Mouse (Mus musculus): ENCODE data around the gene Hist1h2aa. TPM values are rescaled to one million over a fixed set of nuclear protein-coding genes. Genes with fewer than 3 reads are reported as not detected.

Gene Hist1h2aa
- polyA plus RNA-seq, 1 experiment from 2014 or later, result not detected

DNA sequence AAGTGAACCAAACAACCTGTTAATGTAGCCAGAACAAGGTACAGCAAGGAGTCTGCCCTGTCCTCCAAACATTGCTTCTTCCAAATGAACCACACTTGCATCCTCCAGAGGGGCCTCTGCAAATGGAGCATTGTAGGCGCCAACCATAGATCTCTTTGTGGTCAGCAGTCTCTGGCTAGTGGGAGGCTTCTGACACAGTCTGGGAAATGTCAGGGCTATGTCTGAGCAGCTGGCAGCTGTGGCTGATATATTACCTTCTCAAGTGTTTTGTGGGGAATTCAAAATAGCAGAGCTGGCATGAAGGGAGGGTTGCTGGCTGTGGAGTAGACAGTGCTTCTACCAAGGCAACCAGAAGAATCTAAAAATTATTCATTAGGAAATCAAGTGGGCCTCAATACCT lies 18.1 kb upstream of the Hist1h2aa start:
- Histone ChIP-seq H3K4me3 (no peak overlapping the region), H3K9ac (no peak overlapping the region), H3K36me3 (no peaks in the 10 kb centered on the region), H3K4me2 (replicated peaks) (no peak overlapping the region), H3K27me3 (no peaks in the 10 kb centered on the region), H3K27ac (no peak overlapping the region), H3K4me1 (no peaks in the 10 kb centered on the region), H3K9me3 (no peaks in the 10 kb centered on the region)
- no peak; the same call in 1 of the 2 replicates for ATAC-seq (ENCODE audit: low FRiP score, low read depth)
- 78% methylated on average over 1 of the region's 1 CpGs for WGBS

GRCm38 (mm10) chr13:23917674-23918073 lies 16.6 kb upstream of the Hist1h2aa start:
- H3K4me3 ChIP-seq, result no peak overlapping the region
- no peak overlapping the region for H3K27ac ChIP-seq
- H3K4me1 ChIP-seq, result no peaks in the 10 kb centered on the region
- H3K36me3 ChIP-seq, result no peaks in the 10 kb centered on the region
- no peaks in the 10 kb centered on the region for H3K27me3 ChIP-seq
- no peak overlapping the region for H3K9ac ChIP-seq
- WGBS, result 75% methylated on average over 4 of the region's 4 CpGs
- H3K4me2 ChIP-seq (replicated peaks), result no peak overlapping the region
- H3K9me3 ChIP-seq, result no peaks in the 10 kb centered on the region
- no peak for ATAC-seq (ENCODE audit: low FRiP score, low read depth)

DNA sequence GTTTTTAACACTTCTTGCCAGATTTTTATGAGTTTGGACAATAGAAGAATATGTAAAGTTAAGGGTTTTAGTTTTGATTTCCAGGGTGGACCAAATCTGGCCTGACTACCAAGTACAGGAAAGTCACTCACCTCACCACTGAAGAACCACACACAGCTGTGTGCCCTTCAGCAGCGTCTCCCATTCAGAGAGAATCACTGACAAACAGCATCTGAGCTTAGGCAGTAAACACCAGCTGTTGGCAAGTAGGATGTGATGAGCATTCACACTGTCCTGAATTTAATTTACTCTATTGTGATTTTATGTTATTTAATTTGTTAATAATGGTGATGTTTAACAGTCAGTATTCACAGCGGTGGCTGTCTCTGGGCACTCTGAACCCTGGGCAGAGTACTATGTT lies 8.5 kb upstream of the Hist1h2aa start:
- Histone ChIP-seq H3K27ac (no peak overlapping the region), H3K36me3 (no peaks in the 10 kb centered on the region), H3K4me2 (replicated peaks) (no peak overlapping the region), H3K4me3 (no peak overlapping the region), H3K4me1 (peaks cover 10% of the 10 kb centered on the region), H3K27me3 (no peaks in the 10 kb centered on the region), H3K9me3 (no peaks in the 10 kb centered on the region), H3K9ac (no peak overlapping the region)
- ATAC-seq (ENCODE audit: low FRiP score, low read depth), result no peak
- 62% methylated on average over 2 of the region's 2 CpGs for WGBS

DNA sequence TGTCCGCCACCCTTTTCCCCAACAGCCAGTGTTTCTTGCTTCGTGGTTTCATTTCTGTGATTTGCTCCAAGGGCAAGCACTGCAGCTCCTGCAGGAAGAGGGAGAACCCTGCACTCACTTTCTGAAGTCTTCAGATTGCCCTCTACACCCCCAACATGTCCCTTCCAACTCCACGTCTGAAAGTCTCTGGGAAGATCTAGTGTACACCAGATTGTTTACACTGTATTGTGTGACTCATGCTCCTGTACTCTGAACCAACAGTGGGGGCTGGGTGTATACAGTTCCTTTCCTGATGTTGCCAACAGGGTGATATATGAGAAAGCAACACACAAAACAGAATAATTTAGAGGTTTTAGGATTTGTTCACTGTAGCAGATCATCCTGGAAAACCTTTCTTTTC lies 5.6 kb upstream of the Hist1h2aa start:
- ATAC-seq (ENCODE audit: low FRiP score, low read depth), result no peak
- H3K27ac ChIP-seq, result no peak overlapping the region
- peaks cover 17% of the 10 kb centered on the region for H3K4me1 ChIP-seq
- 69% methylated on average over 3 of the region's 3 CpGs for WGBS
- no peak overlapping the region for H3K9ac ChIP-seq
- no peak overlapping the region for H3K4me2 ChIP-seq (replicated peaks)
- H3K4me3 ChIP-seq, result no peak overlapping the region
- H3K9me3 ChIP-seq, result no peaks in the 10 kb centered on the region
- H3K36me3 ChIP-seq, result no peaks in the 10 kb centered on the region
- H3K27me3 ChIP-seq, result no peaks in the 10 kb centered on the region

- Histone ChIP-seq H3K9me3 (no peaks in the 10 kb centered on the region; the same call in 1 of the 2 replicates), H3K9ac (no peak overlapping the region), H3K27me3 (no peaks in the 10 kb centered on the region), H3K4me1 (peaks cover 17% of the 10 kb centered on the region), H3K27ac (peak overlapping the region; percentile 48; the same call in 1 of the 2 replicates), H3K36me3 (no peaks in the 10 kb centered on the region), H3K4me2 (replicated peaks) (peak overlapping the region; percentile 20), H3K4me3 (no peak overlapping the region)
- ATAC-seq (ENCODE audit: low FRiP score, low read depth), result no peak
- 83% methylated on average over 9 of the region's 9 CpGs for WGBS
These were observed 3.8 kb upstream of the Hist1h2aa start for GRCm38 (mm10) chr13:23930461-23930860.

DNA sequence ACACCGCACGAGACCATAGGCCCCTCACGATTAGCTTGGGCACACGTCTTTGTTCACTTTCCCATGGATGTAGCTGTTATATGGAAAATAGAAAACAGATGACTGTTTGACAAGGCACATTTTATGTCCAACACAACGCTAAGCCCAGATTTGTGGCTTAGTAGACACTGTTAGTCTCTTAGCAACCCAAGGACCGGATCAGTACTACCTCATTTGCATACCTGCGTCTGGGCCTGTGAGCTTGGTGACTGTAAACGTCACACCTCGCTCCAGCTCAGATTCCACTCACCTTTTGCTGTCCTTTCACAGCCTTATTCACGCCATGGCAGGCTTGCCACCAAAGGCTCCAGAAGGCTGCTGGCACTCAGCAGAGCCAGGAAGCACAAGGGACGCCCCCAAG lies 3.4 kb upstream of the Hist1h2aa start:
- no peaks in the 10 kb centered on the region for H3K27me3 ChIP-seq
- H3K4me2 ChIP-seq (replicated peaks), result peak overlapping the region; percentile 20
- 23% methylated on average over 11 of the region's 11 CpGs for WGBS
- H3K27ac ChIP-seq, result peak overlapping the region; percentile 48; the same call in 1 of the 2 replicates
- H3K9me3 ChIP-seq, result no peaks in the 10 kb centered on the region; the same call in 1 of the 2 replicates
- H3K4me3 ChIP-seq, result no peak overlapping the region
- peak; percentile 51; the same call in 1 of the 2 replicates for ATAC-seq (ENCODE audit: low FRiP score, low read depth)
- no peak overlapping the region for H3K9ac ChIP-seq
- H3K36me3 ChIP-seq, result no peaks in the 10 kb centered on the region
- peaks cover 17% of the 10 kb centered on the region for H3K4me1 ChIP-seq

GRCm38 (mm10) chr13:23933421-23934210 lies 646 bp upstream of the Hist1h2aa start, which contains the start of gene Hist1h2ba:
Gene Hist1h2ba, minus strand, starts transcription at chr13:23934156.
- ATAC-seq (ENCODE audit: low FRiP score, low read depth), result no peak
- Histone ChIP-seq H3K27me3 (no peaks in the 10 kb centered on the region), H3K36me3 (no peaks in the 10 kb centered on the region), H3K4me1 (peaks cover 12% of the 10 kb centered on the region), H3K4me3 (no peak within 1 kb of the TSS), H3K9ac (no peak within 1 kb of the TSS), H3K9me3 (no peaks in the 10 kb centered on the region; the same call in 1 of the 2 replicates), H3K27ac (no peak within 1 kb of the TSS), H3K4me2 (replicated peaks) (no peak within 1 kb of the TSS)
- 95% methylated on average over 39 of the region's 39 CpGs for WGBS

- WGBS, result 89% methylated on average over 1 of the region's 1 CpGs
- H3K27ac ChIP-seq, result no peak overlapping the region
- H3K4me3 ChIP-seq, result no peak overlapping the region
- no peak overlapping the region for H3K4me2 ChIP-seq (replicated peaks)
- H3K9me3 ChIP-seq, result no peaks in the 10 kb centered on the region; the same call in 1 of the 2 replicates
- peaks cover 6% of the 10 kb centered on the region; the same call in 1 of the 2 replicates for H3K4me1 ChIP-seq
- H3K9ac ChIP-seq, result no peak overlapping the region
- ATAC-seq (ENCODE audit: low FRiP score, low read depth), result no peak
- no peaks in the 10 kb centered on the region for H3K36me3 ChIP-seq
- H3K27me3 ChIP-seq, result no peaks in the 10 kb centered on the region
These were observed 4.4 kb downstream of the Hist1h2aa start for GRCm38 (mm10) chr13:23938699-23939098.

DNA sequence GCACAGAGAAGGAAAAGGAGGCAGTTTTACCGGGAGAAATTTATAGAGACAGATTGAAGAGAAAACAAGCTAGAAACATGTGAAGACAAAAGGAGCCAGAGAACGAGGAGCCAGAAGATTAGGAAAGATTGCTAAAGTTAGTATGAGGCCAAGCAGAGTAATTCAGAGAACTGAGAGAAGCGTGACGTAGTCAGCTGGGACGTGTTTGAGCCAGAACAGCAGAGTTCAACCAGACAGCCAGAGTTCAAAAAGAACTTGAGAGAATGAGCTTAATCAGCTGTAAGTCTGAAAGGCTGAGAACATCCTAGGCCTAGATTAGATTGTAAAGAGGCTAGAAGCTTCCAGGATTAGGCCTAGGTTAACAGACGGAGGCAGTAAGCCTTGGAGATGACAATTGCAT lies 6.0 kb downstream of the Hist1h2aa start:
- no peak for ATAC-seq (ENCODE audit: low FRiP score, low read depth)
- 60% methylated on average over 6 of the region's 6 CpGs for WGBS
- Histone ChIP-seq H3K4me1 (peaks cover 6% of the 10 kb centered on the region; the same call in 1 of the 2 replicates), H3K9ac (no peak overlapping the region), H3K9me3 (no peaks in the 10 kb centered on the region), H3K4me3 (no peak overlapping the region), H3K36me3 (no peaks in the 10 kb centered on the region), H3K27ac (no peak overlapping the region), H3K27me3 (no peaks in the 10 kb centered on the region), H3K4me2 (replicated peaks) (no peak overlapping the region)

GRCm38 (mm10) chr13:23942861-23943260 lies 8.6 kb downstream of the Hist1h2aa start:
- no peak overlapping the region for H3K4me3 ChIP-seq
- WGBS, result 41% methylated on average over 2 of the region's 2 CpGs
- no peak for ATAC-seq (ENCODE audit: low FRiP score, low read depth)

DNA sequence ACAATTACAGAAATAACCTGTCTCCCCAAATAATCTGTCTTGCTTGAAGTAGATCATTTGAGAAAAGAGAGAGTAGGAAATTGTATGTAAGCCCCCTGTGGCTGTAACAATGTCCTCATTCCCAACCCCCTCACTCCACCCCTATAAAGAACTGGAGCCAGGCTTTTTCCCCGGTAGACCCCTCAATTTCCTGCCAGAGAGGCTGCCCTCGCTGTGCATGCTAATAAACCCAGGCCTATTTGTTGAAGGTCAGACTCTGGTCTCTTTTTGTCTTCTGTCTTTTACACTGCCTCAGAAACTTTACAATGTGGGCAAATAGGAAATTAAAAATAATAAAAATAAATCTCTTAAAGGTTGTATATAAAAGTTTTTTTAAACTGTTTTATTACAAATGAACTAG lies 12.0 kb downstream of the Hist1h2aa start:
- H3K4me2 ChIP-seq (replicated peaks), result no peak overlapping the region
- 8% methylated on average over 2 of the region's 2 CpGs for WGBS
- H3K4me3 ChIP-seq, result no peak overlapping the region
- H3K9me3 ChIP-seq, result no peaks in the 10 kb centered on the region
- H3K9ac ChIP-seq, result no peak overlapping the region
- H3K4me1 ChIP-seq, result peaks cover 29% of the 10 kb centered on the region
- ATAC-seq (ENCODE audit: low FRiP score, low read depth), result peak; percentile 57
- H3K27me3 ChIP-seq, result no peaks in the 10 kb centered on the region
- no peak overlapping the region for H3K27ac ChIP-seq
- no peaks in the 10 kb centered on the region for H3K36me3 ChIP-seq

More at GRCm38 (mm10) chr13:23942861-23943260, 8.6 kb downstream of the Hist1h2aa start:
- no peak overlapping the region for H3K9ac ChIP-seq
- H3K27ac ChIP-seq, result no peak overlapping the region
- H3K27me3 ChIP-seq, result no peaks in the 10 kb centered on the region
- H3K4me2 ChIP-seq (replicated peaks), result no peak overlapping the region
- no peaks in the 10 kb centered on the region for H3K9me3 ChIP-seq
- no peaks in the 10 kb centered on the region for H3K36me3 ChIP-seq
- H3K4me1 ChIP-seq, result peaks cover 19% of the 10 kb centered on the region

DNA sequence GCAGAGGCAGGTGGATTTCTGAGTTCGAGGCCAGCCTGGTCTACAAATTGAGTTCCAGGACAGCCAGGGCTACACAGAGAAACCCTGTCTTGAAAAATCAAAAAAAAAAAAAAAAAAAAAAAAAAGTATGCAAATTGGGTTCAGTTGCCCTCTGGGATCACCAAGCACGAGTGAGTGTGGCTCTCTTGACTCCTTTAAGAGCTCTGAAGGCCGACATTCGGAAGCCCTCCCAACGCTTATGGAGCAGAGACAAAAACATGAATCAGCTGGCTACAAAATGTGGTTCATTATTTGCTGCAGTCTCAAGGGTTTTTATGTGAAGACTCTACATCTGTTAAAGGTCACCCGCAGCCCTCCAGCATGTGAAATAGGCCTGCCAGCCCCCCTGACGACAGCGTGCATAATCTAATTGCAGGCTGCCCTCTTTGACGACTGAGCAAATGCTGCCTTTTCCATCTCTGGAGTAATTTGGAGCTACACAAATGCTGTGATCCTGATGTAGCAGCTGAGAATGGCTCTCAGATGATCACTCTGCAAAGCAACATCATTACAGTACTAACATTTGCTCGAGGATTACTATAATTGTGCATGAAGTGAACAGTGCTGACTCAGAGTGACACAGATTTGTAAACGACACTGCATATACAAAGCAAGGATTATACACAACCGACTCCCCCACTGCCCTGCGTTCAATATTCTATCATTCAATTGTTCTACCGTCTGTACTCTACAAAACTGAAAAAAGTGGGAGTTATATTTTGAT lies 15.4 kb downstream of the Hist1h2aa start:
- no peak overlapping the region for H3K4me3 ChIP-seq
- ATAC-seq (ENCODE audit: low FRiP score, low read depth), result no peak
- no peaks in the 10 kb centered on the region for H3K9me3 ChIP-seq
- no peak overlapping the region for H3K27ac ChIP-seq
- no peak overlapping the region for H3K9ac ChIP-seq
- WGBS, result 43% methylated on average over 14 of the region's 14 CpGs
- peaks cover 23% of the 10 kb centered on the region for H3K4me1 ChIP-seq
- no peak overlapping the region for H3K4me2 ChIP-seq (replicated peaks)
- H3K27me3 ChIP-seq, result no peaks in the 10 kb centered on the region
- H3K36me3 ChIP-seq, result no peaks in the 10 kb centered on the region
